Mouse (Mus musculus): ENCODE results near the gene Thumpd2. TPM values are rescaled to one million over a fixed set of nuclear protein-coding genes. Genes with fewer than 3 reads are reported as not detected.

The Thumpd2 gene
- total RNA-seq (2014; rRNA removed) (4.9 and 5.6 TPM in 2 replicates), polyA plus RNA-seq (2015; fragmentation: Nextera tagmentation; extraction: Ambion mirVana) (4.6 and 6.2 TPM in 2 replicates)

DNA sequence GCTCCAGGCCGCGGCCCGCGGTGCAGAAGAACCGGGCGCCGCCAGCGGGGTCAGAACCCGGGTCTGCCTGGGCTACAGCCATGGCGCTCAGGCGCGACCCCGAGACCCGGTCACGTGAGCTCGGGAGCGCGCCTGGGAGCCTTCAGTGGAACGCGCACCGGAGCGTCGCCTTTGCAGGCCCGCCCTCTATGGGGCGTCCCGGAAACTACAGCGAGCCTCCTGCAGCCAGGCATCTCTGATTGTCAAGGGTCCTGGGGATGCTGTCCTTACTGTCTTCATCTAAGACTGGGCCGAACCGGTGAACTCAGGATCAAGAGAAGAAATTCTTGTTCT is at the start of gene Thumpd2:
Gene Thumpd2, minus strand, starts transcription at position 104 of the 333 bp plus-strand sequence.
- Histone ChIP-seq H3K27ac (ENCODE audit: low read depth, low read length) (peak within 1 kb of the TSS; percentile 62), H3K4me1 (ENCODE audit: insufficient read depth) (peaks cover 6% of the 10 kb centered on the region; the same call in 1 of the 2 replicates), H3K9me3 (ENCODE audit: low read length) (no peaks in the 10 kb centered on the region), H3K4me2 (ENCODE audit: low read depth) (peak within 1 kb of the TSS; percentile 66), H3K27me3 (ENCODE audit: insufficient read depth, low read length) (no peaks in the 10 kb centered on the region), H3K36me3 (ENCODE audit: insufficient read depth) (no peaks in the 10 kb centered on the region), H3K4me3 (ENCODE audit: low read depth, low read length) (peak within 1 kb of the TSS; percentile 87), H3K9ac (peak within 1 kb of the TSS; percentile 86)
- TF ChIP-seq CTCF (IDR thresholded peaks at IDR 0.05; ENCODE audit: low read depth) = peak; percentile 90
- ATAC-seq (peak; percentile 95), DNase-seq (peak; percentile 96)
- WGBS = under 1% methylated on average over 29 of the region's 29 CpGs

DNA sequence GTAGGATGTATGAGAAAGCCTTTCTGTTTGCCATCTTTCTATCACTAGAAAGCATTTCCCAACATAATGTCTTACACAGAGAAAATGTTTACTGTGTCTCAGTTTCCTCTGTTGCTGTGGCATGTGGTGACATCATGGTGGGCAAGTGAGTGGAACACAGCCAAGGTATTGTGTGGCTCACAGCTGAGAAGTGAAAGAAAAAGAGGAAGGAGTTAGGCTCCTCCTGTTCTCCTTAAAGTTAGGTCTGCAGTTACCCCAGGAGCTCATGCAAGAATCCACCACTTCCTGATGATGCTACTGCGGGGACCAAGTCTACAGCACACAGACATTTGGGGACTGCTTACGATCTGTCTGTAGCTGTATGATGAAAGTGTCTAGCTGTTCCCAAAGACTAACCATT is 39.4 kb upstream of the Thumpd2 start:
- no peak for TF ChIP-seq CTCF (IDR thresholded peaks at IDR 0.05; ENCODE audit: low read depth)
- Histone ChIP-seq H3K4me3 (ENCODE audit: low read depth, low read length) (no peak overlapping the region), H3K36me3 (ENCODE audit: insufficient read depth) (no peaks in the 10 kb centered on the region), H3K4me2 (ENCODE audit: low read depth) (no peak overlapping the region), H3K27me3 (ENCODE audit: insufficient read depth, low read length) (no peaks in the 10 kb centered on the region), H3K9ac (no peak overlapping the region), H3K4me1 (ENCODE audit: insufficient read depth) (no peaks in the 10 kb centered on the region), H3K27ac (ENCODE audit: low read depth, low read length) (no peak overlapping the region), H3K9me3 (ENCODE audit: low read length) (no peaks in the 10 kb centered on the region)
- ATAC-seq (no peak), DNase-seq (no peak)
- whole genome bisulfite sequencing = 92% methylated on average over 2 of the region's 2 CpGs

DNA sequence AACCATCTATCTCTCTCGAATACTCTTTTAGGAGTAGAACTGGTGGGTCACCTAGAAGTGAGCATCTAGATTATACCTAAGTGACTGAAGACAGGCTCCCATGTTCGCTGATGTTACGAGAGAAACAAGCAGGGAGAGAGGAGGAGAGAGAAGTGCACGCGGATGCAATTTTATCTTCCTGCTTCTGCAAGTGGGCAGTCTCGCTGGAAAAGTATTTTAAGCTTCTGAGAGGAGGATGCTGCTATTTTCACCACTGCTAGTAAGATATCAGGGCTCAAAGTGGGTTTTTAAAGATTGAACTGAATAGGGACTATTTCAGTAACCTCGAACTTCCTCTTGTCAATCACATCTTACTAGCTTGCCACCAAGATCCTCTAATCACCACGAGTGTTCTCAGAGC is 38.0 kb upstream of the Thumpd2 start:
- no peaks in the 10 kb centered on the region for H3K27me3 ChIP-seq (ENCODE audit: insufficient read depth, low read length)
- no peak overlapping the region for H3K4me3 ChIP-seq (ENCODE audit: low read depth, low read length)
- WGBS = 73% methylated on average over 8 of the region's 8 CpGs
- H3K9me3 ChIP-seq (ENCODE audit: low read length) = no peaks in the 10 kb centered on the region
- ATAC-seq (no peak), DNase-seq (no peak)
- no peak overlapping the region for H3K4me2 ChIP-seq (ENCODE audit: low read depth)
- no peaks in the 10 kb centered on the region for H3K4me1 ChIP-seq (ENCODE audit: insufficient read depth)
- no peak for TF ChIP-seq CTCF (IDR thresholded peaks at IDR 0.05; ENCODE audit: low read depth)
- no peak overlapping the region for H3K27ac ChIP-seq (ENCODE audit: low read depth, low read length)
- H3K36me3 ChIP-seq (ENCODE audit: insufficient read depth) = no peaks in the 10 kb centered on the region
- no peak overlapping the region for H3K9ac ChIP-seq

DNA sequence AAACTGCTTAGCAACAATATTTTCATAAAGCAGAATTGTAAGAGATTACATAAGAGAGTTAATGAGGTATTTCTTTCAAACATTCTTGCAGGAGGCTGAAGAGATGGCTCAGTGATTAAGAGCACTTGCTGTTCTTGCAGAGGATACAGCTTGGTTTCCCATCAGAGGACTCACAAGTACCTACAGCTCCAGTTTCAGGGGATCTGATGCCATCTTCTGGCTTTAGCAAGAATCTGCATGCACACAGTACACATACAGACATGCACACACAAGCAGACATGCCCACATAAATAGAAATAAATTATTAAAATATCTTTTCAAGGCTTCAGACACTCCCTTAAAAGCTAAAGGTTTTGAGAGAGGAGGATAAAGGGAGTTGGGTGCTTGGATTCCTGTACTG is 33.6 kb upstream of the Thumpd2 start:
- DNase-seq = peak; percentile 18
- no peak; the same call in 1 of the 2 replicates for ATAC-seq
- Histone ChIP-seq H3K9me3 (ENCODE audit: low read length) (no peaks in the 10 kb centered on the region), H3K4me1 (ENCODE audit: insufficient read depth) (no peaks in the 10 kb centered on the region), H3K4me2 (ENCODE audit: low read depth) (no peak overlapping the region), H3K36me3 (ENCODE audit: insufficient read depth) (no peaks in the 10 kb centered on the region), H3K27ac (ENCODE audit: low read depth, low read length) (no peak overlapping the region), H3K9ac (no peak overlapping the region), H3K4me3 (ENCODE audit: low read depth, low read length) (no peak overlapping the region), H3K27me3 (ENCODE audit: insufficient read depth, low read length) (no peaks in the 10 kb centered on the region)
- peak; percentile 41; the same call in 1 of the 2 replicates for TF ChIP-seq CTCF (IDR thresholded peaks at IDR 0.05; ENCODE audit: low read depth)

DNA sequence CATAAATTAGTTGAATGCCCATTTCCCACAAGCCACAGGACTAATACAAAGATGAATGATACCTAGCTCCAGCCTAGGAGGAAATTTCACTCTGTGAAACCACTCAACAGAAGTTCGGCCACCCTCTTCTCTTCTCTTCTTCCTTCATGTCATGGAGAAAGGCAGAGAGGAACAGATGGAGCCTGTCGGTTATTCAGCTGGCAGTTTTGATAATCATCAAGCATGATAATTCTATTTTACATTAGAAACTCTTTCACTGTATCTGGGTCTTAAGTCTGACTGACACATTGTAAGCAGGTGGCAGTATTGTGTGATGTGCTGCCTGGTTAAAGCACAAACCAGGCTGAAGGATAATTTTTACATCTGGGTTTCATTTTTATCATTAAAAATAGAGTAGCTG is 31.6 kb upstream of the Thumpd2 start:
- Histone ChIP-seq H3K36me3 (ENCODE audit: insufficient read depth) (no peaks in the 10 kb centered on the region), H3K4me3 (ENCODE audit: low read depth, low read length) (no peak overlapping the region), H3K9ac (no peak overlapping the region), H3K27me3 (ENCODE audit: insufficient read depth, low read length) (no peaks in the 10 kb centered on the region), H3K4me1 (ENCODE audit: insufficient read depth) (no peaks in the 10 kb centered on the region), H3K9me3 (ENCODE audit: low read length) (no peaks in the 10 kb centered on the region), H3K27ac (ENCODE audit: low read depth, low read length) (no peak overlapping the region), H3K4me2 (ENCODE audit: low read depth) (no peak overlapping the region)
- WGBS = 48% methylated on average over 2 of the region's 2 CpGs
- no peak for TF ChIP-seq CTCF (IDR thresholded peaks at IDR 0.05; ENCODE audit: low read depth)
- no peak; the same call in 1 of the 2 replicates for ATAC-seq
- DNase-seq = no peak

DNA sequence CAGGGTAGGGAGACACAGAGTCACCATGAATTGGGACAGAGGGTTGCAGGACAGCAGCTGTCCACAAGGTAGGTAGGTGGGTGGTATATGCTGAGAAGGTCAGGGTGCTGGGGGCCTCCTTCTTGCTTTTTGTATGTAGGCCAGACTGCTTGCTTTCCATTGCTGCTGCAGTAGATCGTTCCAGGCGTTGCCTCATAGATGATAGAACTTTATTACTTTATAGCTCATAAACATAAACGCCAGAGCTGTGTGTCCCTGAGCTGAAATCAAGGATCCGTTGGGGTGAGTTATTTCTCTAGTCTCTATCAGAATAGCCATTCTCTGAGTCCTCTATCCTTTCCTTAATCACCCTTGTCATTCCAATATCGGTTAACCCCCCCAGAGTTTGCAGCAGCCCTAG is 27.9 kb upstream of the Thumpd2 start:
- H3K4me1 ChIP-seq (ENCODE audit: insufficient read depth) = no peaks in the 10 kb centered on the region
- H3K9ac ChIP-seq = no peak overlapping the region
- 89% methylated on average over 5 of the region's 5 CpGs for WGBS
- no peak overlapping the region for H3K4me3 ChIP-seq (ENCODE audit: low read depth, low read length)
- DNase-seq (no peak), ATAC-seq (no peak)
- no peaks in the 10 kb centered on the region for H3K9me3 ChIP-seq (ENCODE audit: low read length)
- TF ChIP-seq CTCF (IDR thresholded peaks at IDR 0.05; ENCODE audit: low read depth) = no peak
- H3K27ac ChIP-seq (ENCODE audit: low read depth, low read length) = no peak overlapping the region
- H3K27me3 ChIP-seq (ENCODE audit: insufficient read depth, low read length) = no peaks in the 10 kb centered on the region
- no peak overlapping the region for H3K4me2 ChIP-seq (ENCODE audit: low read depth)
- no peaks in the 10 kb centered on the region for H3K36me3 ChIP-seq (ENCODE audit: insufficient read depth)

DNA sequence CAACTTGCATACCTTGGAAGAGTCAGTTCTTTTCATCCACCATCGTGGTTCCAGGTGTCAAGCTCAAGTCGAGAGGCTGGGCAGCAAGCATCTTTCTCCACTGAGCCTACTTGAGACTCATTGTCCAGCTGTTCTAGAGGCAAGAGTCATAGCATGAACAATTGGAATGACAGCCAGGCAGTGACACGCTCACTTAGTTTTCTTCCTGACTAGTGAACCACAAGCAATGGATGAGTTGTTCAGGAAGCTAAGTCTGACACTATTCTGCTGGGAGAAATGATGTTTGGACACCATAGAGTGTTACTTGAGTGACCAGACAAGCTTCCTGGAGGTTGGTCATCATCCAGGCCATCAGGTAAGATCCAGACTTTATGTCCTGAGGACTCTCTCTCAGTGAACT is 24.0 kb upstream of the Thumpd2 start:
- H3K9me3 ChIP-seq (ENCODE audit: low read length) = no peaks in the 10 kb centered on the region
- H3K27ac ChIP-seq (ENCODE audit: low read depth, low read length) = no peak overlapping the region
- ATAC-seq = no peak
- no peak overlapping the region for H3K4me2 ChIP-seq (ENCODE audit: low read depth)
- TF ChIP-seq CTCF (IDR thresholded peaks at IDR 0.05; ENCODE audit: low read depth) = no peak
- 75% methylated on average over 3 of the region's 3 CpGs for WGBS
- H3K36me3 ChIP-seq (ENCODE audit: insufficient read depth) = no peaks in the 10 kb centered on the region
- DNase-seq = no peak
- H3K4me1 ChIP-seq (ENCODE audit: insufficient read depth) = no peaks in the 10 kb centered on the region
- no peak overlapping the region for H3K9ac ChIP-seq
- H3K4me3 ChIP-seq (ENCODE audit: low read depth, low read length) = no peak overlapping the region
- no peaks in the 10 kb centered on the region for H3K27me3 ChIP-seq (ENCODE audit: insufficient read depth, low read length)

DNA sequence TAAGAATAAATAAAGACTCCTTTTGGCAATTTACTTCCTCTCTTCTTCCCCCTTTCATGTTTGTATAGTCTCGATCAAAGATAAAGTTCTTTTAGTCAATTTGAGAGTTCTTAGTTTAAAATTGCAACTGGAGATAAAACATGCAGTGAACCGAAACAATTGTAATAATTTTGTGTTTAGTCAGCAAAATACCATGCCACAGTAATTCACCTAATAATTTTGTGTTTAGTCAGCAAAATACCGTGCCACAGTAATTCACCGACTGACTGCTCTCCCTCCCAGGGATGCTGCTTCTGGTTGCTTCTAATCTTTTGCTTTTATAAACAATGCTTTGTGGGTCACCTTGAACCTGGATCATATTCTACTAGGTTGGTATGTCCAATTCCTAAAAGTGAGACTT is 22.9 kb upstream of the Thumpd2 start:
- Histone ChIP-seq H3K9me3 (ENCODE audit: low read length) (no peaks in the 10 kb centered on the region), H3K4me1 (ENCODE audit: insufficient read depth) (no peaks in the 10 kb centered on the region), H3K27me3 (ENCODE audit: insufficient read depth, low read length) (no peaks in the 10 kb centered on the region), H3K4me2 (ENCODE audit: low read depth) (no peak overlapping the region), H3K36me3 (ENCODE audit: insufficient read depth) (no peaks in the 10 kb centered on the region), H3K9ac (no peak overlapping the region), H3K4me3 (ENCODE audit: low read depth, low read length) (no peak overlapping the region), H3K27ac (ENCODE audit: low read depth, low read length) (no peak overlapping the region)
- TF ChIP-seq CTCF (IDR thresholded peaks at IDR 0.05; ENCODE audit: low read depth) = no peak
- ATAC-seq (no peak), DNase-seq (no peak)
- 81% methylated on average over 4 of the region's 4 CpGs for WGBS

Data from forebrain, postnatal 0 days (tissue).